Mouse (Mus musculus): Measurements from ENCODE around the gene Sept9.

The Sept9 gene

GRCm38 (mm10) chr11:117222899-117223298, 23.4 kb downstream of the Sept9 start:
- no peak for DNase-seq (ENCODE audit: low spot score)

GRCm38 (mm10) chr11:117224804-117225203, 25.3 kb downstream of the Sept9 start:
- DNase-seq (ENCODE audit: low spot score) = no peak

- no peak for DNase-seq (ENCODE audit: low spot score)
These were observed 26.2 kb downstream of the Sept9 start for GRCm38 (mm10) chr11:117225531-117226213.

- DNase-seq (ENCODE audit: low spot score) = no peak
These were observed 26.7 kb downstream of the Sept9 start for GRCm38 (mm10) chr11:117226214-117226535.

GRCm38 (mm10) chr11:117228139-117228538, 28.7 kb downstream of the Sept9 start:
- DNase-seq (ENCODE audit: low spot score) = no peak

- no peak for DNase-seq (ENCODE audit: low spot score)
These were observed 32.1 kb downstream of the Sept9 start for GRCm38 (mm10) chr11:117231551-117231950.

- peak; percentile 57 for DNase-seq (ENCODE audit: low spot score)
These were observed 32.6 kb downstream of the Sept9 start for GRCm38 (mm10) chr11:117232032-117232431.

- DNase-seq (ENCODE audit: low spot score) = no peak
These were observed 33.5 kb downstream of the Sept9 start for GRCm38 (mm10) chr11:117232886-117233458.

- DNase-seq (ENCODE audit: low spot score) = no peak
These were observed 34.4 kb downstream of the Sept9 start for GRCm38 (mm10) chr11:117233818-117234217.

GRCm38 (mm10) chr11:117235086-117235897, 35.8 kb downstream of the Sept9 start:
- no peak for DNase-seq (ENCODE audit: low spot score)

GRCm38 (mm10) chr11:117235898-117236459, 36.5 kb downstream of the Sept9 start:
- DNase-seq (ENCODE audit: low spot score) = no peak

- peak; percentile 79 for DNase-seq (ENCODE audit: low spot score)
These were observed 38.7 kb downstream of the Sept9 start for GRCm38 (mm10) chr11:117238169-117238568.

- DNase-seq (ENCODE audit: low spot score) = no peak
These were observed 40.2 kb downstream of the Sept9 start for GRCm38 (mm10) chr11:117239617-117240016.

- DNase-seq (ENCODE audit: low spot score) = no peak
These were observed 40.9 kb downstream of the Sept9 start for GRCm38 (mm10) chr11:117240322-117240721.

- no peak for DNase-seq (ENCODE audit: low spot score)
These were observed 41.6 kb downstream of the Sept9 start for GRCm38 (mm10) chr11:117240861-117241738.

GRCm38 (mm10) chr11:117242339-117243084, 43.1 kb downstream of the Sept9 start:
- DNase-seq (ENCODE audit: low spot score) = no peak

GRCm38 (mm10) chr11:117243536-117244290, 44.3 kb downstream of the Sept9 start:
- DNase-seq (ENCODE audit: low spot score) = no peak

- no peak for DNase-seq (ENCODE audit: low spot score)
These were observed 45.7 kb downstream of the Sept9 start for GRCm38 (mm10) chr11:117245041-117245725.

- no peak for DNase-seq (ENCODE audit: low spot score)
These were observed 46.4 kb downstream of the Sept9 start for GRCm38 (mm10) chr11:117245846-117246245.

- no peak for DNase-seq (ENCODE audit: low spot score)
These were observed 46.8 kb downstream of the Sept9 start for GRCm38 (mm10) chr11:117246286-117246685.

Measured in embryo, embryonic 10 days (tissue).